Mouse (Mus musculus): ENCODE data around the gene Has1.

- TF ChIP-seq CTCF (IDR thresholded peaks at IDR 0.05; ENCODE audit: extremely low read depth, insufficient read length, insufficient replicate concordance, low read depth, low read length): no peak
- TF ChIP-seq POLR2A (IDR thresholded peaks at IDR 0.05; ENCODE audit: low read depth, low read length): no peak
Observed at GRCm38 (mm10) chr17:17882672-17883071, 27.7 kb upstream of the Has1 start.

Data from small intestine, adult 2 months (tissue).